Mouse (Mus musculus) urinary bladder, adult 2 months (tissue): ENCODE results near the gene Olfr658. TPM values are rescaled to one million over a fixed set of nuclear protein-coding genes. Genes with fewer than 3 reads are reported as not detected.

ENCODE experiments used
- DNase-seq: peaks from one replicate; pipeline ENCODE4 v3.0.0; 2022; ENCODE audit warnings: low spot score
- polyA plus RNA-seq: library from polyadenylated mRNA; depleted of rRNA; stranded (reverse); fragments of >200 nt; gene quantifications from 2 replicates; pipeline ENCODE4 v1.2.3, GENCODE M21; 2012; rRNA removed

Gene Olfr658
- not detected in 2 replicates for polyA plus RNA-seq

DNA sequence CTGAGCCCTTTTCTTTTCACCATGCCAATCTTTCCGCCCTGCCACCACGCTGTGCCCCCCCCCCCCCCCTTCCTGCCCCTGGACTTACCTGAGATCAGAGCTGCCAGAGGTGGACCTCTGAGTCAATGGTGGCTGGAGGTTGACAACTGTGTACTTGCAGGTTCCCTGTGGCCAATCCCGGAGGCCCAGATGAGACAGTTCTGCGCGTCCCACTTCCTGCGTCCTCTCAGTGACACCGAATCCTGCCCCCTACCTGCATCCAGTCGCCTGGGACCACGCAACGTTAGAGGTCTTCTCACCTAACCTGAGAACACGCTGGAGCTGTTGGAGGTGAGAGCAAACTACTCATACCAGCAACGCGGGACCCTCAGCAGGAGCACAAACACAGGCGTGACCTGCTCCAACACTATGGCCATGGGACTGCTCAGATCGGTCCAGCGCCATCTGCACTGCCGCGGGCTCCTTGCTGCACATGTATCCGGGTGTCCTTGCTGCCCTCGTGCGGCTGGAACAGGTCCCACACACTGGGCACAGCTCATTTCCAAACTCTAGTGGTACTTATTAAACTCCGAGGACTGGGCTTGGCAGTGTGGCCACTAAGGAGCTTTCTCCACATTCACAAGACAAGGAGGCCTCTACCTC, at the start of gene Olfr658:
Gene Olfr658, minus strand, starts transcription at position 465 of the 642 bp plus-strand sequence.
- DNase-seq: no peak

DNA sequence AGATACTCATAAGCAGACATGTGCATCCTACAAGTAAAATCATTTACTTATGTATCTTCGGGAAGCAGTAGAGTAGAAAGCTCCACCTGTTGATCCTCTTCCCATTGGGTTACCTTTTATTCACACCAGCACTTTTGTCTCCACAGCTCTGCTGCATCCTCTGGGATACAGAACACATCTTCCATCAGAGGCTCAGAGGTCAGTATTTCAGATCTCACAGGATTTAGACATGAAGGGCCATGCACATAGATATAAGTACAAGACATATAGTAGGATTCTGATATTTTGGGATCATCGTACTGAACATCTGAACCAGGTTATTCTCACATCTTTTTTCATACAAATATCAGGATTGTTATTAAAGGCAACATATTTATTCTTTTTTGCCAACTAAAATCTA, 39.1 kb upstream of the Olfr658 start, which contains the start of gene Olfr661:
Gene Olfr661, plus strand, starts transcription at position 301 of the 400 bp plus-strand sequence.
- DNase-seq: no peak

GRCm38 (mm10) chr7:104666453-104666852, 19.3 kb upstream of the Olfr658 start, which contains the start of gene Olfr659:
Gene Olfr659 (plus strand): TSS chr7:104666753.
- no peak for DNase-seq

- no peak for DNase-seq
These were observed 22.6 kb downstream of the Olfr658 start, which contains the start of gene Olfr657 for GRCm38 (mm10) chr7:104624494-104624893. Gene Olfr657 (plus strand): TSS chr7:104624794.

- no peak for DNase-seq
These were observed 33.5 kb downstream of the Olfr658 start, which contains the start of gene Olfr656 for GRCm38 (mm10) chr7:104613655-104614054. Gene Olfr656 (plus strand): TSS chr7:104613955.

DNA sequence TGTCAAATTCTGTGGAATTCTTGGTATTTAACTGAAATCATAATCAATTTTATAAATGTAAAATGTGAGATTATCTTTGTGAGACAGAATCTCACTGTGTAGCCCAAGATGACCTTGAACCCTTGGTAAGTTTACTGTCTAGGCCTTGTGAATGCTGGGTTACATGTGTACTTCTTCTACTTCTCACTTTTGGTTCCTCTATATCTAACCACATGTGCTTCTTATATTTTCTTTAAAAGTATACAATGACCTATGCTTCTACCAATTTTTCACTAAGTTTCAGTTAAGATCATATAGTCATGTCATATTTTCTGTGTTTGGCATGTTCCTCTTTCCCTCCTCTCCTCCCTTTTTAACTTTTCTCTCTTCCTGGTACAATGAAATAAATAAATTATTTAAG, 42.4 kb downstream of the Olfr658 start:
- DNase-seq: no peak

GRCm38 (mm10) chr7:104603173-104603572, 43.9 kb downstream of the Olfr658 start:
- DNase-seq: no peak

GRCm38 (mm10) chr7:104601679-104602078, 45.4 kb downstream of the Olfr658 start, which contains the start of gene Olfr655:
Gene Olfr655 (minus strand): TSS chr7:104601779.
- DNase-seq: no peak

Other genes starting within 250 kb of the Olfr658 start
- gene Trim30c, start 246.5 kb downstream of the Olfr658 start, polyA plus RNA-seq: 0.29 and 0.34 TPM in 2 replicates
- gene Trim30a, start 182.1 kb downstream of the Olfr658 start, polyA plus RNA-seq: 11.3 and 12.1 TPM in 2 replicates
- 7.9 and 8.7 TPM in 2 replicates for gene Trim30d, start 139.5 kb downstream of the Olfr658 start, polyA plus RNA-seq
- not detected in 2 replicates for gene Olfr651, start 97.2 kb downstream of the Olfr658 start, polyA plus RNA-seq
- not detected in 2 replicates for gene Olfr652, start 86.4 kb downstream of the Olfr658 start, polyA plus RNA-seq
- not detected in 2 replicates for gene Olfr653, start 70.0 kb downstream of the Olfr658 start, polyA plus RNA-seq
- gene Olfr654, start 60.3 kb downstream of the Olfr658 start, polyA plus RNA-seq: not detected in 2 replicates
- gene Olfr655, start 45.5 kb downstream of the Olfr658 start, polyA plus RNA-seq: not detected in 2 replicates
- not detected in 2 replicates for gene Olfr656, start 33.4 kb downstream of the Olfr658 start, polyA plus RNA-seq
- gene Olfr657, start 22.5 kb downstream of the Olfr658 start, polyA plus RNA-seq: not detected in 2 replicates
- gene Olfr659, start 19.4 kb upstream of the Olfr658 start, polyA plus RNA-seq: not detected in 2 replicates
- gene Olfr661, start 39.2 kb upstream of the Olfr658 start, polyA plus RNA-seq: not detected in 2 replicates
- not detected in 2 replicates for gene Usp17le, start 130.2 kb upstream of the Olfr658 start, polyA plus RNA-seq
- not detected in 2 replicates for gene Usp17lb, start 195.3 kb upstream of the Olfr658 start, polyA plus RNA-seq
- not detected in 2 replicates for gene Usp17la, start 209.7 kb upstream of the Olfr658 start, polyA plus RNA-seq
- not detected in 2 replicates for gene Olfr665, start 230.7 kb upstream of the Olfr658 start, polyA plus RNA-seq
- gene Olfr666, start 248.6 kb upstream of the Olfr658 start, polyA plus RNA-seq: not detected in 2 replicates